Mouse (Mus musculus) heart, embryonic 11.5 days (tissue): ENCODE data around the gene Baiap2. TPM values are rescaled to one million over a fixed set of nuclear protein-coding genes. Genes with fewer than 3 reads are reported as not detected.

Experiments
- ATAC-seq: fragments of 200-750 bp; cut with Nextera tagmentation; replicated peaks from 2 replicates; pipeline ENCODE4 v1.8.0; 2017; ENCODE audit warnings: moderate library complexity; ENCODE audit not compliant: insufficient number of reproducible peaks, low FRiP score, low TSS enrichment
- H3K27ac ChIP-seq: fragments of 300-500 bp; sonication (generic); 2 replicates; pipeline ENCODE4 v1.5.1; 2014; ENCODE audit warnings: mild to moderate bottlenecking, low read depth, low read length
- H3K27me3 ChIP-seq: fragments of 300-500 bp; sonication (generic); 2 replicates; pipeline ENCODE4 v1.6.1; 2014; ENCODE audit warnings: mild to moderate bottlenecking, low read length, mixed read lengths; ENCODE audit not compliant: control insufficient read depth, insufficient read depth
- H3K36me3 ChIP-seq: fragments of 300-500 bp; sonication (generic); 2 replicates; pipeline ENCODE4 v1.6.1; 2014; ENCODE audit warnings: mild to moderate bottlenecking, low read length, moderate library complexity, mixed read lengths; ENCODE audit not compliant: control insufficient read depth, insufficient read depth
- H3K4me1 ChIP-seq: fragments of 300-500 bp; sonication (generic); 2 replicates; pipeline ENCODE4 v1.6.1; 2014; ENCODE audit warnings: low read length; ENCODE audit not compliant: control insufficient read depth, insufficient read depth
- H3K4me2 ChIP-seq: fragments of 300-500 bp; sonication (generic); 2 replicates; pipeline ENCODE4 v1.6.1; 2014; ENCODE audit warnings: mild to moderate bottlenecking, moderate library complexity
- H3K4me3 ChIP-seq: fragments of 300-500 bp; sonication (generic); 2 replicates; pipeline ENCODE4 v1.5.1; 2014; ENCODE audit warnings: low read depth, low read length
- H3K9ac ChIP-seq: fragments of 300-500 bp; sonication (generic); 2 replicates; pipeline ENCODE4 v1.6.1; 2014; ENCODE audit warnings: mild to moderate bottlenecking, low read depth, low read length, moderate library complexity
- H3K9me3 ChIP-seq: fragments of 300-500 bp; sonication (generic); replicated peaks from 2 replicates; pipeline ENCODE4 v1.6.1; 2016; ENCODE audit warnings: low read length; ENCODE audit not compliant: control insufficient read depth
- WGBS: fragments of 180-500 bp; shearing (Covaris S2); extraction: QIAGEN DNeasy Blood & Tissue Kit; methylation state at CpG from one replicate; pipeline ENCODE4 v1.1.7; 2014; ENCODE audit not compliant: insufficient replicate concordance; 5-methylcytosine and 5-hydroxymethylcytosine counted together
- polyA plus RNA-seq: library from polyadenylated mRNA; unstranded; fragments of >200 nt; fragmentation: Nextera tagmentation; extraction: Ambion mirVana; gene quantifications from 2 replicates; pipeline ENCODE4 v1.2.1, GENCODE M21; 2014

Gene Baiap2
- polyA plus RNA-seq, 1 experiment from 2014 or later: 12.8 TPM

DNA sequence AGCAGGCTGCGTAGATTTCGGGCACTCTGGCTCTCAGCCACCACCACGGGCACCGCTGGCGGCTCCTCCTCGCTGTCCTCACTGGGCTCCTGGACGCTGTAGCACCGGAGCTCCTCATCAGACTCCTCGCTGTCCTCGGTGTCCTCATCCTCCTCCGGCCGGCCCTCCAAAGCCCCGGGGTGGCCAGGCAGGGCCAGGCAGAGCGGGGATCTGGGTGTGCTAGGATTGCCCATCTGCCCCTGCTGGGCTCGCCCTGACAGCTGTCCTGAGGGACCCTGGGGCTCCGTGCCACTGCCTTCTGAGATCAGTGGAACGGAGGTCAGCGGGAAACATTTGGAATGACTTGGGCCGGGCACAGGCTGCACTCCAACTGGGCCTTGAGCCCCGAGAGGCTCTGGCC, 67.4 kb downstream of the Baiap2 start:
- H3K27ac ChIP-seq: no peak overlapping the region
- peaks cover 17% of the 10 kb centered on the region for H3K4me1 ChIP-seq
- H3K4me2 ChIP-seq: no peak overlapping the region
- H3K9ac ChIP-seq: no peak overlapping the region
- 76% methylated on average over 20 of the region's 20 CpGs for WGBS
- H3K27me3 ChIP-seq: peaks cover 25% of the 10 kb centered on the region
- H3K36me3 ChIP-seq: no peaks in the 10 kb centered on the region
- no peak overlapping the region for H3K4me3 ChIP-seq
- no peaks in the 10 kb centered on the region for H3K9me3 ChIP-seq
- ATAC-seq: no peak

DNA sequence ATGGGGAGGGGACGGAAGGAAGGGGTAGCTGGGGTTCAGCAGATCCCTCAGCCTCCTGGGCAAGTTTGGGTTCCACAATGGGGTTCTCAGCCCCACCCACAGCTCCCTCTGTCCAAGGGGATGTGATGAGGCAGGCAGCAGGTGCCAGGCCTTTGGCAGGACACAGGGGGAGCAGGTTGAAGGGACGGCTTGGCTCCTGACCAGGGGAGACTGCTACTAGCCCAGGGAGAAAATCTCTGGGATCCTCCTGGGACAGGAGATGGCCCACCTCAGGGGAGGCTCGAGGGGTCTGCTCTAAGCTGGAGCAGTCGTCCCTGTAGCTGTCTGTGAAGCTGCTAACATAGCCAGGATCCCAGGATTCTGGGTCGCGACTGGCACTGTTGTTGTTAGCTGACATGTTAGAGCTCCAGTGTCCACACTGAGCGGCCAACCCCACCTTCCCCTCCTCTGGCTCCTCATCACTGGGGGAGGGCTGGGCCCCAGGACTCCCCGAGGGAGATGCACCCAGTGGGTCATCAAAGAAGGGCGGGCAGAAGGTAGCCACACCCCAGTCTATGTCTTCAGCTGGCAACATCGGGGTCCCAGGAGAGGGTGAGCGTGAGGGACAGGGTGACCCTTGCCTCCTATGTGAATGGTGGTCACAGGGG, 68.7 kb downstream of the Baiap2 start:
- Histone ChIP-seq H3K36me3 (no peaks in the 10 kb centered on the region), H3K9me3 (no peaks in the 10 kb centered on the region), H3K9ac (no peak overlapping the region; the same call in 1 of the 2 replicates), H3K4me2 (peak overlapping the region; percentile 61), H3K27ac (no peak overlapping the region), H3K4me3 (peak overlapping the region; percentile 33; the same call in 1 of the 2 replicates), H3K27me3 (peaks cover 25% of the 10 kb centered on the region), H3K4me1 (peaks cover 17% of the 10 kb centered on the region)
- 69% methylated on average over 11 of the region's 11 CpGs for WGBS
- no peak for ATAC-seq

- ATAC-seq: no peak
- Histone ChIP-seq H3K27ac (no peak overlapping the region), H3K4me3 (peak overlapping the region; percentile 33), H3K4me2 (peak overlapping the region; percentile 61), H3K36me3 (no peaks in the 10 kb centered on the region), H3K9me3 (no peaks in the 10 kb centered on the region), H3K4me1 (peaks cover 17% of the 10 kb centered on the region), H3K9ac (peak overlapping the region; percentile 44; the same call in 1 of the 2 replicates), H3K27me3 (peaks cover 25% of the 10 kb centered on the region)
- WGBS: 23% methylated on average over 43 of the region's 43 CpGs
These were observed 69.4 kb downstream of the Baiap2 start for GRCm38 (mm10) chr11:120011761-120012560.

DNA sequence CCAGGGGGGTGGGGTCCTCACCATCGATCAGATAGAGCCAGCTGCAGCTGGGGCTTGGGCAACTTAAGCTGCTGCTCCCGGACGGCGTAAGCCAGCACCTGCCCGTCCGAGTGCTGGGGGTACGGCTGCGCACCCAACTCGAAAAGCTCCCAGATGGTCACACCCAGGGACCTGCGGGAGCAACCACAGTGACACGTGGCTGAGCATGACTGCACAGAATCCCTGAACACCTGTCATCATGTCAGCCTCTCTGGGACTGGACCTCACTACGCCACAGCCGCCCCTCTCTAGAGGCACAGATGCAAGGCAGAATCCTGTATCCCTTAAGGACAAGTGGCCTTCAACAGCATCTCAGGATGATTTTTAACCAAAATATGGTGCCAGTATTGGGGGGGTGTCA, 70.1 kb downstream of the Baiap2 start:
- Histone ChIP-seq H3K27me3 (peaks cover 25% of the 10 kb centered on the region), H3K4me1 (peaks cover 17% of the 10 kb centered on the region), H3K9me3 (no peaks in the 10 kb centered on the region), H3K9ac (no peak overlapping the region; the same call in 1 of the 2 replicates), H3K4me2 (no peak overlapping the region; the same call in 1 of the 2 replicates), H3K36me3 (no peaks in the 10 kb centered on the region), H3K27ac (no peak overlapping the region), H3K4me3 (no peak overlapping the region)
- 71% methylated on average over 13 of the region's 13 CpGs for WGBS
- no peak for ATAC-seq

DNA sequence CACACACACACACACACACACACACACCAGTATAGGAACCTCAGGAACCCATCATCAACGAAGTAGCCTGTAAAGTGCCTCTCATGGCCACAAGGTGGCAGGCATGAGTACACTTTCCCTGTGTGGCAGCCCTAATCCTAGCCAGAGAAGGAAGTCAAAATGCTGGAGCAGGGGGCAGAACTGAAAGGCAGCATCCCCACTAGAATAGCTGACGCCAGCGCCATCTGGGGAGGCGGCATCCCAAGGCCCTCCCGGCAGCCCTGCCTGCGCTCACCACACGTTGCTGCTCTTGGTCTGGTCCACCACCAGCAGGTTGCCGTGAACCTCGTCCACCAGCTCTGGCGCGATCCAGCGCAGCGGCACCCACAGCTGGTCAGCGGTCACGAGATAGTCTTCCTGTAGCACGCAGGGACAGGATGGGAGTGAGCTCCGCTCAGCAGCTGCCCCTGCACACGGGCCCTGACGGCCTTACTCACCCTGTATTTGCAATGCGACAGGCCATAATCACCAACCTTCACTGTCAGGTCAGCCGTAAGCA, 70.7 kb downstream of the Baiap2 start:
- ATAC-seq: peak; percentile 47; the same call in 1 of the 2 replicates
- H3K27me3 ChIP-seq: peaks cover 25% of the 10 kb centered on the region
- H3K9ac ChIP-seq: peak overlapping the region; percentile 62; the same call in 1 of the 2 replicates
- H3K4me3 ChIP-seq: peak overlapping the region; percentile 30; the same call in 1 of the 2 replicates
- no peaks in the 10 kb centered on the region for H3K36me3 ChIP-seq
- no peaks in the 10 kb centered on the region for H3K9me3 ChIP-seq
- no peak overlapping the region for H3K27ac ChIP-seq
- peak overlapping the region; percentile 77 for H3K4me2 ChIP-seq
- peaks cover 20% of the 10 kb centered on the region for H3K4me1 ChIP-seq
- 9% methylated on average over 21 of the region's 21 CpGs for WGBS

DNA sequence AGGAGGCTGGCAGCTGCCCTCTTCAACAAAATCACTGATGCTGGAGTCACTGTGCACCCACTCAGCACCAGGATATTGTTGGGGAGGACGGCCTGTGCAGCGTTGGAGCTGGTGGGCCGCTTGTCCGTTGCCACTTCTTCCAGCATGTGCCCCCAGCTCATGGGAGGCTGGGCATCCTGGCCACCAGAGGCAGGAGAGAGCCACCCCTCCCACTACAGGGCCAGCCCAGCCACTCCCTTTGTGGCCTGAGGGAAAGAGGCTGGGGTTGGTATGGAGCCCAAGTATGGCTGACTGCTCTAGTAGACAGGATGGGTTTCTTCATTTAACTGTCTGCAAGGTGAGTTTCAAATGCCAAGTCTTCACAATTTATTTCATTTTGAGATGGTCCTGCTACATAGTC, 72.2 kb downstream of the Baiap2 start:
- H3K4me2 ChIP-seq: no peak overlapping the region
- H3K27me3 ChIP-seq: peaks cover 21% of the 10 kb centered on the region
- H3K9ac ChIP-seq: no peak overlapping the region
- 87% methylated on average over 4 of the region's 4 CpGs for WGBS
- H3K9me3 ChIP-seq: no peaks in the 10 kb centered on the region
- H3K4me3 ChIP-seq: no peak overlapping the region
- no peak overlapping the region for H3K27ac ChIP-seq
- ATAC-seq: no peak
- peaks cover 20% of the 10 kb centered on the region for H3K4me1 ChIP-seq
- no peaks in the 10 kb centered on the region for H3K36me3 ChIP-seq

GRCm38 (mm10) chr11:120017011-120017410, 74.4 kb downstream of the Baiap2 start:
- WGBS: 82% methylated on average over 8 of the region's 8 CpGs
- Histone ChIP-seq H3K27ac (no peak overlapping the region), H3K9ac (no peak overlapping the region), H3K4me3 (no peak overlapping the region), H3K36me3 (no peaks in the 10 kb centered on the region), H3K9me3 (no peaks in the 10 kb centered on the region), H3K27me3 (peaks cover 5% of the 10 kb centered on the region; the same call in 1 of the 2 replicates), H3K4me1 (peaks cover 23% of the 10 kb centered on the region), H3K4me2 (no peak overlapping the region)
- ATAC-seq: no peak

GRCm38 (mm10) chr11:120019542-120020440, 77.2 kb downstream of the Baiap2 start:
- Histone ChIP-seq H3K4me2 (no peak overlapping the region), H3K36me3 (no peaks in the 10 kb centered on the region), H3K9me3 (no peaks in the 10 kb centered on the region), H3K4me3 (no peak overlapping the region), H3K4me1 (peaks cover 13% of the 10 kb centered on the region), H3K27me3 (peaks cover 2% of the 10 kb centered on the region; the same call in 1 of the 2 replicates), H3K9ac (no peak overlapping the region), H3K27ac (no peak overlapping the region)
- no peak for ATAC-seq
- WGBS: 66% methylated on average over 23 of the region's 23 CpGs
